Mouse (Mus musculus) embryonic fibroblast, embryonic 13.5 days (primary cell): ENCODE data around the gene Kcnq1.

ENCODE experiments used
- CTCF ChIP-seq: IDR thresholded peaks from 2 replicates; pipeline ENCODE4 v1.5.1; 2011; ENCODE audit warnings: mild to moderate bottlenecking, control low read depth, low read length, moderate library complexity, borderline replicate concordance; ENCODE audit not compliant: insufficient read depth
- POLR2A ChIP-seq: IDR thresholded peaks from 2 replicates; pipeline ENCODE4 v1.6.1; 2011; ENCODE audit warnings: low read depth, mild to moderate bottlenecking, control low read depth, low read length, moderate library complexity

DNA sequence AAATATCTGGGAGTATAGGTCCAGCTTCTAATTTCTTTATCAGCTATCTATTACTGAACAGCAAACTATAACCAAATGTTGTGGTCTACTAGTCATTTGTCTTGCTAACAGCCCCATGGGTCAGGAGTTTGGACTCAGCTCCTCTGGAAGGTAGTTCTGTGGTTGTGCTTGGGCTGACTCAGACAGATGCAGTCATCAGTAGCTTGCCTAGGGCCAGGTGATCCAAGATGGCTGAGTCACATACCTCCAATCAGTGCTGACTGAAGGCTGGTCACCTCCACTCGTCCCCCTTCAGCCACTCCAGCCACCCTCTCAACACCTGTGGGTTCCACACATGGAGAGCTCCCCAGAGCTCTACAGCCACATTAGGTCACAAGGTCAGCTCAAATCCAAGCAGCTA, 250.9 kb downstream of the Kcnq1 start:
- TF ChIP-seq CTCF = no peak
- TF ChIP-seq POLR2A = no peak
